Mouse (Mus musculus): Measurements from ENCODE around the gene Ugt3a2.

Ugt3a2 gene

GRCm38 (mm10) chr15:9335341-9335740, at the start of gene Ugt3a2:
Ugt3a2 (plus strand) TSS chr15:9335550.
- DNase-seq (ENCODE audit: low spot score in 2 of 2): no peak

GRCm38 (mm10) chr15:9289660-9290059, 45.7 kb upstream of the Ugt3a2 start:
- no peak for DNase-seq (ENCODE audit: low spot score in 2 of 2)

GRCm38 (mm10) chr15:9305978-9306692, 29.2 kb upstream of the Ugt3a2 start:
- DNase-seq (ENCODE audit: low spot score in 2 of 2): no peak

- DNase-seq (ENCODE audit: low spot score in 2 of 2): no peak
Observed at GRCm38 (mm10) chr15:9334596-9334995, 754 bp upstream of the Ugt3a2 start.

- DNase-seq (ENCODE audit: low spot score in 2 of 2): no peak
Observed at GRCm38 (mm10) chr15:9336616-9337015, 1.3 kb downstream of the Ugt3a2 start.

GRCm38 (mm10) chr15:9337021-9337420, 1.7 kb downstream of the Ugt3a2 start:
- no peak for DNase-seq (ENCODE audit: low spot score in 2 of 2)

GRCm38 (mm10) chr15:9348739-9349138, 13.4 kb downstream of the Ugt3a2 start:
- no peak for DNase-seq (ENCODE audit: low spot score in 2 of 2)

GRCm38 (mm10) chr15:9362801-9363200, 27.5 kb downstream of the Ugt3a2 start:
- no peak for DNase-seq (ENCODE audit: low spot score in 2 of 2)

- DNase-seq (ENCODE audit: low spot score in 2 of 2): no peak
Observed at GRCm38 (mm10) chr15:9368774-9369173, 33.4 kb downstream of the Ugt3a2 start.

- DNase-seq (ENCODE audit: low spot score in 2 of 2): no peak
Observed at GRCm38 (mm10) chr15:9376281-9376680, 40.9 kb downstream of the Ugt3a2 start.

- DNase-seq (ENCODE audit: low spot score in 2 of 2): no peak
Observed at GRCm38 (mm10) chr15:9409475-9409874, 74.1 kb downstream of the Ugt3a2 start.

All from spleen, postnatal 14 days (tissue).